Mouse (Mus musculus) left cerebral cortex, postnatal 10 days (tissue): Measurements from ENCODE around the gene Hectd3. TPM values are rescaled to one million over a fixed set of nuclear protein-coding genes. Genes with fewer than 3 reads are reported as not detected.

Source experiments
- total RNA-seq, 2 experiments: library from RNA; stranded (reverse); gene quantifications; 2 replicates each; pipeline ENCODE4 v1.2.3; 2021

Gene Hectd3
- total RNA-seq, 2 experiments from 2014 or later = 47.7 to 53.3 TPM

Other genes starting within 250 kb of the Hectd3 start
- 10 to 100 TPM; 15.2 to 16.1 TPM for gene Toe1, start 187.7 kb upstream of the Hectd3 start, total RNA-seq
- 1 to 10 TPM; 2.0 to 3.5 TPM for gene Mutyh, start 187.6 kb upstream of the Hectd3 start, total RNA-seq
- gene Hpdl, start 173.6 kb upstream of the Hectd3 start, total RNA-seq = under 1 TPM; 0.77 to 0.79 TPM
- 1 to 10 TPM; 7.6 to 8.4 TPM for gene Zswim5, start 117.9 kb upstream of the Hectd3 start, total RNA-seq
- 10 to 100 TPM; 38.0 to 40.4 TPM for gene Urod, start 904 bp upstream of the Hectd3 start, total RNA-seq
- 10 to 100 TPM; 25.5 to 26.9 TPM for gene Eif2b3, start 24.1 kb downstream of the Hectd3 start, total RNA-seq
- gene Ptch2, start 100.8 kb downstream of the Hectd3 start, total RNA-seq = 1 to 10 TPM; 2.4 to 3.4 TPM
- gene Btbd19, start 130.4 kb downstream of the Hectd3 start, total RNA-seq = 10 to 100 TPM; 11.9 to 12.0 TPM
- under 1 TPM in 1 of 2 experiments, not detected in 1; 0.47 TPM for gene Tctex1d4, start 131.5 kb downstream of the Hectd3 start, total RNA-seq
- gene Plk3, start 138.6 kb downstream of the Hectd3 start, total RNA-seq = 10 to 100 TPM; 17.7 to 19.9 TPM
- 100 to 1,000 TPM; 554 to 567 TPM for gene Rps8, start 160.9 kb downstream of the Hectd3 start, total RNA-seq
- 1 to 10 TPM; 1.1 to 2.2 TPM for gene Kif2c, start 187.3 kb downstream of the Hectd3 start, total RNA-seq